Mouse (Mus musculus): ENCODE measurements around the gene Plekha6. TPM values are rescaled to one million over a fixed set of nuclear protein-coding genes. Genes with fewer than 3 reads are reported as not detected.

Plekha6 gene
- total and polyA plus RNA-seq, 2 experiments from 2014 or later = 11.9 to 49.3 TPM

- Histone ChIP-seq H3K27me3 (ENCODE audit: insufficient read depth, low read length) (no peaks in the 10 kb centered on the region), H3K9ac (replicated peaks; ENCODE audit: low read length, poor library complexity, severe bottlenecking) (no peak overlapping the region), H3K36me3 (ENCODE audit: insufficient read depth, low read length) (no peaks in the 10 kb centered on the region), H3K4me2 (ENCODE audit: low read depth, low read length, poor library complexity, severe bottlenecking) (peak overlapping the region; percentile 18; the same call in 1 of the 2 replicates), H3K27ac (ENCODE audit: low read depth, low read length) (no peak overlapping the region), H3K4me1 (ENCODE audit: insufficient read depth, low read length) (peaks cover 3% of the 10 kb centered on the region; the same call in 1 of the 2 replicates), H3K4me3 (ENCODE audit: low read depth, low read length) (no peak overlapping the region), H3K9me3 (ENCODE audit: low read length) (no peaks in the 10 kb centered on the region)
- ATAC-seq (ENCODE audit: low FRiP score) (0 out of 2 replicates have a peak, but pooled peaks have one; percentile 29), DNase-seq (ENCODE audit: low spot score) (peak; percentile 87)
- no peak for TF ChIP-seq CTCF (IDR thresholded peaks at IDR 0.05)
- 8% methylated on average over 10 of the region's 10 CpGs for WGBS
These were observed 147.9 kb downstream of the Plekha6 start for GRCm38 (mm10) chr1:133311946-133312345.

DNA sequence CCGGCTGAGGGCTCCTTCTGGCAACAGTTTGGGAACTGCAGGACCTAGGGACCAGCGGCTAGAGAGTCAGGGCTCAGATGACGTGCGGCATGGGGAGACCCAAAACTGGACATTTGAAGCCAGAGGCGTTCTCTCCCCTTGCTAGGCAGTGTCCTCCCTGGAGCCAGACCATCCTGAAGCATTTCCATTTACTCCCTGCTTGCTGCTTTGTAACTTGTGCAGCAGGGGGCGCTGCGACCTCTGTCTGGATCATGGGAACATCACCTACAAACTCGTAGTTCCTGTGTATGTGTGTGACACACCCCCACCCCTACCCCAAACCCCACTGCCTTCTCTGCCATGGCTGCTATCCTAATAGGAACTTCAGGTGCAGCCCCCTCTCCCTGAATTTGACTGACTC lies 150.4 kb downstream of the Plekha6 start:
- DNase-seq (ENCODE audit: low spot score) = peak; percentile 68

GRCm38 (mm10) chr1:133315775-133316174 lies 151.8 kb downstream of the Plekha6 start:
- H3K27me3 ChIP-seq (ENCODE audit: insufficient read depth, low read length) = no peaks in the 10 kb centered on the region
- no peak for TF ChIP-seq CTCF (IDR thresholded peaks at IDR 0.05)
- 86% methylated on average over 6 of the region's 6 CpGs for WGBS
- no peak overlapping the region for H3K4me2 ChIP-seq (ENCODE audit: low read depth, low read length, poor library complexity, severe bottlenecking)
- no peak for ATAC-seq (ENCODE audit: low FRiP score)
- no peak overlapping the region for H3K27ac ChIP-seq (ENCODE audit: low read depth, low read length)
- H3K36me3 ChIP-seq (ENCODE audit: insufficient read depth, low read length) = no peaks in the 10 kb centered on the region
- no peak overlapping the region for H3K4me3 ChIP-seq (ENCODE audit: low read depth, low read length)
- no peak overlapping the region for H3K9ac ChIP-seq (replicated peaks; ENCODE audit: low read length, poor library complexity, severe bottlenecking)
- no peaks in the 10 kb centered on the region for H3K9me3 ChIP-seq (ENCODE audit: low read length)
- H3K4me1 ChIP-seq (ENCODE audit: insufficient read depth, low read length) = peaks cover 3% of the 10 kb centered on the region; the same call in 1 of the 2 replicates
- no peak for DNase-seq (ENCODE audit: low spot score)

More for the DNA sequence above, 150.4 kb downstream of the Plekha6 start:
- peaks cover 3% of the 10 kb centered on the region; the same call in 1 of the 2 replicates for H3K4me1 ChIP-seq (ENCODE audit: insufficient read depth, low read length)
- H3K4me3 ChIP-seq (ENCODE audit: low read depth, low read length) = no peak overlapping the region
- H3K27ac ChIP-seq (ENCODE audit: low read depth, low read length) = no peak overlapping the region
- no peaks in the 10 kb centered on the region for H3K36me3 ChIP-seq (ENCODE audit: insufficient read depth, low read length)
- no peak overlapping the region for H3K9ac ChIP-seq (replicated peaks; ENCODE audit: low read length, poor library complexity, severe bottlenecking)
- TF ChIP-seq CTCF (IDR thresholded peaks at IDR 0.05) = peak; percentile 79
- H3K27me3 ChIP-seq (ENCODE audit: insufficient read depth, low read length) = no peaks in the 10 kb centered on the region
- 23% methylated on average over 8 of the region's 8 CpGs for WGBS
- no peak overlapping the region for H3K4me2 ChIP-seq (ENCODE audit: low read depth, low read length, poor library complexity, severe bottlenecking)
- ATAC-seq (ENCODE audit: low FRiP score) = no peak
- H3K9me3 ChIP-seq (ENCODE audit: low read length) = no peaks in the 10 kb centered on the region

DNA sequence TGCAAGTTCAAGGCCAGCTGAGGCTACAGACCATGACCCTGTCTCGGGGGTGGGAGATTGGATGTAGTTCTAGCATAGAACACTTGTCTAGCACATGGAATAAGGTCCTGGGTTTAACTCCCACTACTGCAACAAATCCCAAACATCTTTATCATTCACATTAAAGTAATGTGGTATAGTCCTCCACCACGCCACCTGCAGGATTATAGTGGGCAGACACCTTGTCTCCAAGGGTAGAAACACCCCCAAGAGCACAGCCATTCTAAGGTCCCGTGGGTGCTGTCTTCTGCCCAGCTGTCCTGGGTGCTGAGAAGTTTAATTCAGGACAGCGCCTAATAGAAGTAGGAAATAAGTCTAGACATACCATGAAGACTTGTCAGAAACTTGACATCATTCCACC lies 152.6 kb downstream of the Plekha6 start:
- Histone ChIP-seq H3K4me1 (ENCODE audit: insufficient read depth, low read length) (peaks cover 3% of the 10 kb centered on the region; the same call in 1 of the 2 replicates), H3K36me3 (ENCODE audit: insufficient read depth, low read length) (no peaks in the 10 kb centered on the region), H3K27ac (ENCODE audit: low read depth, low read length) (no peak overlapping the region), H3K27me3 (ENCODE audit: insufficient read depth, low read length) (no peaks in the 10 kb centered on the region), H3K9ac (replicated peaks; ENCODE audit: low read length, poor library complexity, severe bottlenecking) (no peak overlapping the region), H3K4me3 (ENCODE audit: low read depth, low read length) (no peak overlapping the region), H3K9me3 (ENCODE audit: low read length) (no peaks in the 10 kb centered on the region), H3K4me2 (ENCODE audit: low read depth, low read length, poor library complexity, severe bottlenecking) (no peak overlapping the region)
- DNase-seq (ENCODE audit: low spot score) = no peak
- no peak for ATAC-seq (ENCODE audit: low FRiP score)
- 85% methylated on average over 4 of the region's 4 CpGs for WGBS
- TF ChIP-seq CTCF (IDR thresholded peaks at IDR 0.05) = no peak; the same call in 1 of the 2 replicates

DNA sequence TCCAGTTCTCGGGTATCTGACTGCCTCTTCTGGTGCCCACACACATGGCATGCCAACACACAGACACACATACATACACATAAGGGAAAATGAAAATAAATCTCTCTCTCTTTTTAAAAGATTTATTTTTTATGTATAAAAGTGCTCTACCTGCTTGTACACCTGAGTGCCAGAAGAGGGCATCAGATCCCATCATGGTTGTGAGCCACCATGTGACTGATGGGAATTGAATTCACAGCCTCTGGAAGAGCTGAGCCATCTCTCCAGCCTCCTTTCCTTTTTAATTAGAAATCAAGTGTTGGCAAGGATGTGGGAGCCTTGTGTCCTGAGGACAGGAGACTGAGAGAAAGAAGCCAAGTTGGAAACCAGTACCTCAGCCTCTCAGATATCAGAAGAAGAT lies 153.1 kb downstream of the Plekha6 start:
- Histone ChIP-seq H3K4me1 (ENCODE audit: insufficient read depth, low read length) (0 out of 2 replicates have a peak, but pooled peaks cover under 1% of the 10 kb centered on the region), H3K4me2 (ENCODE audit: low read depth, low read length, poor library complexity, severe bottlenecking) (no peak overlapping the region), H3K9ac (replicated peaks; ENCODE audit: low read length, poor library complexity, severe bottlenecking) (no peak overlapping the region), H3K4me3 (ENCODE audit: low read depth, low read length) (no peak overlapping the region), H3K36me3 (ENCODE audit: insufficient read depth, low read length) (no peaks in the 10 kb centered on the region), H3K9me3 (ENCODE audit: low read length) (no peaks in the 10 kb centered on the region), H3K27me3 (ENCODE audit: insufficient read depth, low read length) (no peaks in the 10 kb centered on the region), H3K27ac (ENCODE audit: low read depth, low read length) (no peak overlapping the region)
- peak; percentile 37 for DNase-seq (ENCODE audit: low spot score)
- WGBS = 93% methylated on average over 1 of the region's 1 CpGs
- TF ChIP-seq CTCF (IDR thresholded peaks at IDR 0.05) = peak; percentile 75
- ATAC-seq (ENCODE audit: low FRiP score) = no peak

DNA sequence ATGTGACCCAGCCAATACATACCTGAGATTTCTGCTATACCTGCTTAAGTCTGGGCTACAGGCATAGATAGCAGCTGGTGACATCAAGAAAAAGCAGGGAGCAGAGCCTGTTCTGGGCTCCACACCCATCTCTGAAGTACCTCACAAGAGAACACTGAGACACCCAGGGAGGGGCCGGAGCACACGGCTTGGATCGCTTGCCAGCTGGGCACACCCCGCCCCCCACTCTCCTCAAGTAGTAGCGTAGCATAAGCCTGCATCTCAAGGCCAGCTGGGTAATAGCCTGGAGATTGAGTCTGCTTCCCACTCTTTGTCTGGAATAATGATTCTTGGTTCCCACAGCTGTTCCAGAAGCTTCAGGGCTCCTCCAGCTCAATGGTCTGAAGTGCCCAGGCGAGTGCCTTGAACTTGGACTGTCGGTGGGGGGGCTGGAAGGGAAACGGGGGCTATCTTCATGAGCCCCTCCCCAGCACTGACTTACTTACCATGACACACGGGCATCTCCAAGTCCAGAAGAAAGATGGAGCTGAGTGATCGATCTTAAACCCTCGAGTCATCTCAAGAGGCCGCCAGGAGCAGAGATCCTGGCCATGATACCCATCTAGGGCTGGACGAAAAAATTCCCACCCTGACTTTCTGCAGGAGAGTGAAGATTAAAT lies 157.4 kb downstream of the Plekha6 start, which contains the start of gene Kiss1:
Kiss1 (plus strand) TSS at position 609 of the 659 bp plus-strand sequence.
- no peak for ATAC-seq (ENCODE audit: low FRiP score)
- Histone ChIP-seq H3K4me1 (ENCODE audit: insufficient read depth, low read length) (no peaks in the 10 kb centered on the region), H3K9me3 (ENCODE audit: low read length) (no peaks in the 10 kb centered on the region), H3K9ac (replicated peaks; ENCODE audit: low read length, poor library complexity, severe bottlenecking) (no peak within 1 kb of the TSS), H3K27me3 (ENCODE audit: insufficient read depth, low read length) (no peaks in the 10 kb centered on the region), H3K4me2 (ENCODE audit: low read depth, low read length, poor library complexity, severe bottlenecking) (no peak within 1 kb of the TSS), H3K4me3 (ENCODE audit: low read depth, low read length) (no peak within 1 kb of the TSS), H3K36me3 (ENCODE audit: insufficient read depth, low read length) (no peaks in the 10 kb centered on the region), H3K27ac (ENCODE audit: low read depth, low read length) (no peak within 1 kb of the TSS)
- DNase-seq (ENCODE audit: low spot score) = no peak
- TF ChIP-seq CTCF (IDR thresholded peaks at IDR 0.05) = no peak
- WGBS = 82% methylated on average over 13 of the region's 13 CpGs

Data from midbrain, postnatal 0 days (tissue).